Mouse (Mus musculus) telencephalon, adult 2 months (tissue): ENCODE measurements around the gene Thada.

ENCODE experiments used
- DNase-seq: peaks from one replicate; pipeline ENCODE4 v3.0.0-alpha.2; 2011; ENCODE audit warnings: low read depth, low spot score

Thada gene

GRCm38 (mm10) chr17:84477176-84477575 lies 11.2 kb upstream of the Thada start:
- no peak for DNase-seq

GRCm38 (mm10) chr17:84474312-84474711 lies 8.3 kb upstream of the Thada start:
- DNase-seq = peak; percentile 28

- no peak for DNase-seq
Observed at GRCm38 (mm10) chr17:84435012-84435411, 31.0 kb downstream of the Thada start.

GRCm38 (mm10) chr17:84434233-84434632 lies 31.8 kb downstream of the Thada start:
- no peak for DNase-seq

- no peak for DNase-seq
Observed at GRCm38 (mm10) chr17:84431991-84432390, 34.0 kb downstream of the Thada start.

GRCm38 (mm10) chr17:84424258-84424657 lies 41.7 kb downstream of the Thada start:
- no peak for DNase-seq

GRCm38 (mm10) chr17:84422916-84423315 lies 43.1 kb downstream of the Thada start:
- no peak for DNase-seq

GRCm38 (mm10) chr17:84422001-84422785 lies 43.8 kb downstream of the Thada start:
- no peak for DNase-seq

GRCm38 (mm10) chr17:84421042-84421441 lies 45.0 kb downstream of the Thada start:
- no peak for DNase-seq

GRCm38 (mm10) chr17:84420276-84420639 lies 45.7 kb downstream of the Thada start:
- DNase-seq = no peak

- peak; percentile 78 for DNase-seq
Observed at GRCm38 (mm10) chr17:84419326-84420275, 46.4 kb downstream of the Thada start.

GRCm38 (mm10) chr17:84415936-84416335 lies 50.1 kb downstream of the Thada start:
- DNase-seq = no peak

- DNase-seq = no peak
Observed at GRCm38 (mm10) chr17:84408731-84409130, 57.3 kb downstream of the Thada start.

- DNase-seq = no peak
Observed at GRCm38 (mm10) chr17:84405616-84406015, 60.4 kb downstream of the Thada start.

GRCm38 (mm10) chr17:84401796-84402195 lies 64.2 kb downstream of the Thada start:
- no peak for DNase-seq

- no peak for DNase-seq
Observed at GRCm38 (mm10) chr17:84399431-84399830, 66.6 kb downstream of the Thada start.

- no peak for DNase-seq
Observed at GRCm38 (mm10) chr17:84390026-84390425, 76.0 kb downstream of the Thada start.

- no peak for DNase-seq
Observed at GRCm38 (mm10) chr17:84386176-84386575, 79.8 kb downstream of the Thada start.

- DNase-seq = no peak
Observed at GRCm38 (mm10) chr17:84385696-84386095, 80.3 kb downstream of the Thada start.

GRCm38 (mm10) chr17:84384661-84385060 lies 81.3 kb downstream of the Thada start:
- DNase-seq = no peak

- DNase-seq = no peak
Observed at GRCm38 (mm10) chr17:84380340-84380739, 85.7 kb downstream of the Thada start.

- DNase-seq = no peak
Observed at GRCm38 (mm10) chr17:84376882-84377281, 89.1 kb downstream of the Thada start.
